Mouse (Mus musculus): ENCODE results near the gene Cdh13.

GRCm38 (mm10) chr8:118350136-118350535 is 66.6 kb downstream of the Cdh13 start:
- TF ChIP-seq CTCF (IDR thresholded peaks at IDR 0.05; ENCODE audit: borderline replicate concordance, insufficient read depth, low read depth, low read length): no peak
- TF ChIP-seq POLR2A (IDR thresholded peaks at IDR 0.05; ENCODE audit: borderline replicate concordance, insufficient read depth, low read length): no peak
